Mouse (Mus musculus) liver, postnatal 0 days (tissue): Measurements from ENCODE around the gene Csrnp1.

ENCODE experiments used
- CTCF ChIP-seq: sonication (generic); IDR thresholded peaks from 2 replicates; pipeline ENCODE4 v1.5.1; 2016; ENCODE audit warnings: antibody characterized with exemption, low read depth
- EP300 ChIP-seq: IDR thresholded peaks from 2 replicates; pipeline ENCODE4 v1.6.1; 2016; ENCODE audit warnings: antibody characterized with exemption, low read depth, mild to moderate bottlenecking

DNA sequence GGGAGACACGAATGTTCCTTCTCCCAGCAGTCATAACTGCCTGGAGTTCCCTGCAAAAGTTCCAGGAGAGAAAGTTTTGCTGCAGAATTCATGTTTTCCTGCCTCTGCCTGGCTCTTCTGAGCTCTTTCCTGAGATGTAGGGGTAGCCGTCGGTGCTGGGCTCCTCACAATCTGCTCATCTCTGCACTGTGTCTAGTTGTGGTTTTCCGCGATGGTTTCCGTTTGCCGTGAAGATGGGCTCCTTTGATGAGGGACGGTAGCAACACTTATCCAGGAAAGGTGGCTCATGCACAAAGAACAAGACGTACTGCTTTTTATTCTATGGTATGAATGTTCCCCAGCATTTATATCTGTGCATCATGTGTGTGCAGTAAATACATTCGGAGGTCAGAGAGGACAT lies 46.0 kb upstream of the Csrnp1 start:
- no peak for TF ChIP-seq CTCF
- TF ChIP-seq EP300, result no peak
